Mouse (Mus musculus) layer of hippocampus, postnatal 36 days (tissue): ENCODE data around the gene Caskin2. TPM values are rescaled to one million over a fixed set of nuclear protein-coding genes. Genes with fewer than 3 reads are reported as not detected.
"Not testable (repeated sequence)": the region's sequence is repeated elsewhere in the genome, so short reads cannot be mapped to it uniquely, and the experiment has no call there.

Source experiments
- DNase-seq, 2 experiments: peaks; one replicate each; pipeline ENCODE4 v3.0.0; 2022
- microRNA-seq, 2 experiments: library from miRNA; unstranded; fragments of <30 nt; microRNA quantifications; one replicate each; pipeline ENCODE4 v1.2.0; 2021
- total RNA-seq, 2 experiments: library from RNA; stranded (reverse); gene quantifications; 2 replicates each; pipeline ENCODE4 v1.2.3; 2021

Caskin2 gene
- total RNA-seq, 2 experiments from 2014 or later: 19.5 to 19.6 TPM

- DNase-seq: no peak
Observed at GRCm38 (mm10) chr11:115764698-115765097, 48.7 kb downstream of the Caskin2 start.

- not testable (repeated sequence) for DNase-seq
Observed at GRCm38 (mm10) chr11:115762176-115762575, 51.3 kb downstream of the Caskin2 start.

GRCm38 (mm10) chr11:115753485-115753884 lies 60.0 kb downstream of the Caskin2 start:
- no peak for DNase-seq

GRCm38 (mm10) chr11:115752653-115753052 lies 60.8 kb downstream of the Caskin2 start:
- no peak for DNase-seq

- no peak for DNase-seq
Observed at GRCm38 (mm10) chr11:115751725-115752124, 61.7 kb downstream of the Caskin2 start.

GRCm38 (mm10) chr11:115749834-115750233 lies 63.6 kb downstream of the Caskin2 start:
- no peak for DNase-seq

Small RNAs within 50 kb of the gene (microRNA-seq; reads per million reads assigned to microRNA genes)
- gene Mir5621: 0.63 to 0.90 reads per million in 2 experiments

Other genes with a start within 250 kb of the Caskin2 start
- 10 to 100 TPM; 49.8 to 60.7 TPM for gene Nup85, start 249.2 kb downstream of the Caskin2 start, total RNA-seq
- 10 to 100 TPM; 48.8 to 61.3 TPM for gene Mrps7, start 209.7 kb downstream of the Caskin2 start, total RNA-seq
- gene Gga3, start 209.6 kb downstream of the Caskin2 start, total RNA-seq: 10 to 100 TPM; 68.7 to 80.7 TPM
- gene Mif4gd, start 200.7 kb downstream of the Caskin2 start, total RNA-seq: 10 to 100 TPM; 21.0 to 21.2 TPM
- gene Slc25a19, start 185.3 kb downstream of the Caskin2 start, total RNA-seq: 10 to 100 TPM; 64.0 to 66.0 TPM
- gene Grb2, start 105.0 kb downstream of the Caskin2 start, total RNA-seq: 100 to 1,000 TPM; 181 to 192 TPM
- gene Tmem94, start 48.2 kb downstream of the Caskin2 start, total RNA-seq: 10 to 100 TPM; 49.6 to 50.1 TPM
- 10 to 100 TPM; 12.0 to 12.7 TPM for gene Tsen54, start 1.1 kb upstream of the Caskin2 start, total RNA-seq
- gene Llgl2, start 10.4 kb upstream of the Caskin2 start, total RNA-seq: 1 to 10 TPM; 1.2 to 2.4 TPM
- gene Myo15b, start 44.8 kb upstream of the Caskin2 start, total RNA-seq: under 1 TPM in 1 of 2 experiments, not detected in 1; 0.20 TPM
- under 1 TPM in 1 of 2 experiments, not detected in 1; 0.72 TPM for gene Smim5, start 86.3 kb upstream of the Caskin2 start, total RNA-seq
- not detected for gene Smim6, start 98.4 kb upstream of the Caskin2 start, total RNA-seq
- 10 to 100 TPM; 52.2 to 58.2 TPM for gene Sap30bp, start 119.6 kb upstream of the Caskin2 start, total RNA-seq
- 10 to 100 TPM; 30.4 to 35.1 TPM for gene Recql5, start 119.8 kb upstream of the Caskin2 start, total RNA-seq
- gene Itgb4, start 161.1 kb upstream of the Caskin2 start, total RNA-seq: 1 to 10 TPM; 8.2 to 9.7 TPM
- gene Galk1, start 199.1 kb upstream of the Caskin2 start, total RNA-seq: 10 to 100 TPM; 13.4 to 14.2 TPM
- gene H3f3b, start 214.3 kb upstream of the Caskin2 start, total RNA-seq: 100 to 1,000 TPM; 263 to 275 TPM
- gene Unk, start 216.7 kb upstream of the Caskin2 start, total RNA-seq: 10 to 100 TPM; 19.4 to 21.9 TPM